Mouse (Mus musculus): ENCODE data around the gene Naxe. TPM values are rescaled to one million over a fixed set of nuclear protein-coding genes. Genes with fewer than 3 reads are reported as not detected.
A peak's percentile ranks its signal among the peaks of the same experiment; 100 is the strongest.

Gene Naxe
- polyA plus RNA-seq, 1 experiment, result 87.8 TPM

- no peak for DNase-seq (ENCODE audit: low read depth)
- no peak for TF ChIP-seq POLR2A (IDR thresholded peaks at IDR 0.05; ENCODE audit: borderline replicate concordance, extremely low read depth, insufficient read depth, insufficient read length, poor library complexity, severe bottlenecking)
- TF ChIP-seq CTCF (IDR thresholded peaks at IDR 0.05; ENCODE audit: borderline replicate concordance, extremely low read depth, insufficient read depth, insufficient read length), result peak; percentile 59; the same call in 1 of the 2 replicates
Observed at GRCm38 (mm10) chr3:88010634-88011265, 47.5 kb downstream of the Naxe start.

Other genes with a start within 250 kb of the Naxe start
- gene Pear1, start 234.2 kb downstream of the Naxe start, polyA plus RNA-seq (2012; rRNA removed), result 14.0 and 16.9 TPM in 2 replicates
- 0.04 TPM in 1 of 2 replicates, not detected in the other for gene Sh2d2a, start 211.7 kb downstream of the Naxe start, polyA plus RNA-seq (2012; rRNA removed)
- 51.3 and 63.9 TPM in 2 replicates for gene Prcc, start 172.9 kb downstream of the Naxe start, polyA plus RNA-seq (2012; rRNA removed)
- 164 and 172 TPM in 2 replicates for gene Hdgf, start 152.2 kb downstream of the Naxe start, polyA plus RNA-seq (2012; rRNA removed)
- gene Mrpl24, start 139.0 kb downstream of the Naxe start, polyA plus RNA-seq (2012; rRNA removed), result 76.1 and 81.0 TPM in 2 replicates
- gene Isg20l2, start 128.2 kb downstream of the Naxe start, polyA plus RNA-seq (2012; rRNA removed), result 29.2 and 29.4 TPM in 2 replicates
- gene Rrnad1, start 127.8 kb downstream of the Naxe start, polyA plus RNA-seq (2012; rRNA removed), result 41.0 and 55.9 TPM in 2 replicates
- gene Crabp2, start 109.8 kb downstream of the Naxe start, polyA plus RNA-seq (2012; rRNA removed), result 20.0 and 33.4 TPM in 2 replicates
- gene Nes, start 87.4 kb downstream of the Naxe start, polyA plus RNA-seq (2012; rRNA removed), result 29.1 and 44.3 TPM in 2 replicates
- gene Bcan, start 58.3 kb downstream of the Naxe start, polyA plus RNA-seq (2012; rRNA removed), result 56.8 and 62.0 TPM in 2 replicates
- gene Hapln2, start 30.9 kb downstream of the Naxe start, polyA plus RNA-seq (2012; rRNA removed), result 0.68 and 1.6 TPM in 2 replicates
- 8.3 and 15.6 TPM in 2 replicates for gene Gpatch4, start 15.4 kb downstream of the Naxe start, polyA plus RNA-seq (2012; rRNA removed)
- not detected in 2 replicates for gene Ttc24, start 19.8 kb upstream of the Naxe start, polyA plus RNA-seq (2012; rRNA removed)
- 10.1 and 17.2 TPM in 2 replicates for gene Iqgap3, start 23.5 kb upstream of the Naxe start, polyA plus RNA-seq (2012; rRNA removed)
- 46.2 and 54.8 TPM in 2 replicates for gene Mef2d, start 83.9 kb upstream of the Naxe start, polyA plus RNA-seq (2012; rRNA removed)
- 0.45 and 0.73 TPM in 2 replicates for gene Rhbg, start 196.2 kb upstream of the Naxe start, polyA plus RNA-seq (2012; rRNA removed)
- 0.11 TPM in 1 of 2 replicates, not detected in the other for gene Gm38392, start 228.7 kb upstream of the Naxe start, polyA plus RNA-seq (2012; rRNA removed)
- gene Tsacc, start 238.5 kb upstream of the Naxe start, polyA plus RNA-seq (2012; rRNA removed), result 3.0 and 3.6 TPM in 2 replicates
- 337 and 373 TPM in 2 replicates for gene Cct3, start 238.6 kb upstream of the Naxe start, polyA plus RNA-seq (2012; rRNA removed)